ENCODE assay signal across 8 mouse cellular contexts in genomic region chr12:81630915-81631660, GRCm38 (mm10). TPM values are rescaled to one million over a fixed set of nuclear protein-coding genes. Genes with fewer than 3 reads are reported as not detected.
A peak's percentile ranks its signal among the peaks of the same experiment; 100 is the strongest.
DNase-seq lines count a peak whose midpoint lies in the region; ATAC-seq and TF ChIP-seq lines count a peak whose summit lies in the region.

Gene Ttc9 (plus strand): TSS chr12:81631249.

- no peak within 1 kb of the TSS for H3K27ac ChIP-seq in thymus, adult 2 months (ENCODE audit: control insufficient read depth, insufficient read depth, low read length)
- no peak within 1 kb of the TSS for H3K27ac ChIP-seq in heart, embryonic 11.5 days (ENCODE audit: low read depth, low read length)
- H3K27ac ChIP-seq in liver, embryonic 15.5 days (replicated peaks) = no peak within 1 kb of the TSS
- H3K27ac ChIP-seq in olfactory bulb, adult 2 months (ENCODE audit: insufficient read depth, low read depth, low read length) = no peak within 1 kb of the TSS

- H3K4me1 ChIP-seq in thymus, adult 2 months (replicated peaks; ENCODE audit: control insufficient read depth, insufficient read depth, low read length) = no peaks in the 10 kb centered on the region
- H3K4me1 ChIP-seq in heart, embryonic 11.5 days (ENCODE audit: control insufficient read depth, insufficient read depth, low read length) = 0 out of 2 replicates have a peak, but pooled peaks cover 3% of the 10 kb centered on the region
- H3K4me1 ChIP-seq in liver, embryonic 15.5 days (replicated peaks) = peaks cover 7% of the 10 kb centered on the region; the same call in 1 of the 2 replicates
- H3K4me1 ChIP-seq in olfactory bulb, adult 2 months (ENCODE audit: control insufficient read depth, insufficient read depth, low read length) = peaks cover 3% of the 10 kb centered on the region; the same call in 1 of the 2 replicates

- peak within 1 kb of the TSS; percentile 13; the same call in 1 of the 2 replicates for H3K4me3 ChIP-seq in thymus, adult 2 months (ENCODE audit: control insufficient read depth, insufficient read depth, low read length)
- H3K4me3 ChIP-seq in heart, embryonic 11.5 days (ENCODE audit: low read depth, low read length) = peak within 1 kb of the TSS; percentile 54
- H3K4me3 ChIP-seq in liver, embryonic 15.5 days (replicated peaks) = peak within 1 kb of the TSS; percentile 43
- peak within 1 kb of the TSS; percentile 59 for H3K4me3 ChIP-seq in olfactory bulb, adult 2 months (ENCODE audit: insufficient read depth, low read depth, low read length)

- H3K36me3 ChIP-seq in thymus, adult 2 months (ENCODE audit: control insufficient read depth, insufficient read depth, low read length) = no peaks in the 10 kb centered on the region
- no peaks in the 10 kb centered on the region for H3K36me3 ChIP-seq in heart, embryonic 11.5 days (ENCODE audit: control insufficient read depth, insufficient read depth, low read length)
- no peaks in the 10 kb centered on the region for H3K36me3 ChIP-seq in liver, embryonic 15.5 days (replicated peaks)

- TF ChIP-seq POLR2A in thymus, adult 2 months (IDR thresholded peaks at IDR 0.05; ENCODE audit: control insufficient read depth, extremely low read depth, insufficient read depth, low read length, poor library complexity) = no peak
- TF ChIP-seq POLR2A in olfactory bulb, adult 2 months (IDR thresholded peaks at IDR 0.05; ENCODE audit: insufficient read depth, low read depth, low read length) = peak; percentile 34; the same call in 1 of the 2 replicates

- H3K9me3 ChIP-seq in heart, embryonic 11.5 days (replicated peaks; ENCODE audit: control insufficient read depth, low read length) = no peaks in the 10 kb centered on the region
- H3K9me3 ChIP-seq in liver, embryonic 15.5 days (replicated peaks) = no peaks in the 10 kb centered on the region

- WGBS in thymus, adult 2 months = 3% methylated on average over 78 of the region's 82 CpGs
- under 1% methylated on average over 76 of the region's 82 CpGs for WGBS in heart, embryonic 11.5 days (ENCODE audit: insufficient replicate concordance)
- under 1% methylated on average over 78 of the region's 82 CpGs for WGBS in liver, embryonic 15.5 days (ENCODE audit: insufficient replicate concordance)
- under 1% methylated on average over 82 of the region's 82 CpGs for WGBS in olfactory bulb, adult 2 months

- no peak for DNase-seq in thymus, adult 2 months
- no peak for DNase-seq in thymus, adult 18-20 months
- DNase-seq in embryo, embryonic 11.5 days (ENCODE audit: low read depth, low spot score) = peak; percentile 17
- DNase-seq in kidney, postnatal 4 days = peak; percentile 54 to 66
- no peak for DNase-seq in spleen, adult 12 weeks (ENCODE audit: low spot score)

- peak within 1 kb of the TSS; percentile 82 for H3K4me2 ChIP-seq in heart, embryonic 11.5 days
- H3K4me2 ChIP-seq in liver, embryonic 15.5 days = peak within 1 kb of the TSS; percentile 63

- H3K27me3 ChIP-seq in thymus, adult 2 months (ENCODE audit: control insufficient read depth, insufficient read depth, low read length) = peaks cover 17% of the 10 kb centered on the region
- peaks cover 50% of the 10 kb centered on the region for H3K27me3 ChIP-seq in heart, embryonic 11.5 days (ENCODE audit: control insufficient read depth, insufficient read depth, low read length)
- peaks cover 64% of the 10 kb centered on the region for H3K27me3 ChIP-seq in liver, embryonic 15.5 days

- TF ChIP-seq CTCF in thymus, adult 2 months (IDR thresholded peaks at IDR 0.05; ENCODE audit: borderline replicate concordance, control insufficient read depth, extremely low read depth, insufficient read depth, low read length, poor library complexity) = no peak
- no peak for TF ChIP-seq CTCF in olfactory bulb, adult 2 months (IDR thresholded peaks at IDR 0.05; ENCODE audit: insufficient read depth, low read depth, low read length)

- H3K9ac ChIP-seq in heart, embryonic 11.5 days (ENCODE audit: low read depth, low read length) = peak within 1 kb of the TSS; percentile 69
- no peak within 1 kb of the TSS for H3K9ac ChIP-seq in liver, embryonic 15.5 days

- ATAC-seq in heart, embryonic 11.5 days (replicated peaks; ENCODE audit: insufficient number of reproducible peaks, low FRiP score, low TSS enrichment) = 0 out of 2 replicates have a peak, but pooled peaks have one; percentile 31
- no peak for ATAC-seq in liver, embryonic 15.5 days (ENCODE audit: insufficient read depth)

RNA-seq across cellular contexts. Expression of gene Ttc9, which starts in this region (rescaled TPM):
- polyA plus RNA-seq in thymus, adult 2 months (2012; rRNA removed) = 0.34 and 0.71 TPM in 2 replicates
- polyA plus RNA-seq in heart, embryonic 11.5 days (2014; fragmentation: Nextera tagmentation; extraction: Ambion mirVana) = 0.77 and 1.2 TPM in 2 replicates
- 0.20 and 0.24 TPM in 2 replicates for polyA plus RNA-seq in liver, embryonic 15.5 days (2015; fragmentation: Nextera tagmentation; extraction: Ambion mirVana)
- polyA plus RNA-seq in olfactory bulb, adult 2 months (2012; ENCODE audit: insufficient read depth, insufficient read length, low replicate concordance, missing spikeins) = not detected in 2 replicates

Comparison
In these comparisons a context has a peak if more than half of its experiments do, and no peak if none do; other contexts are left out.
1. DNase-seq: peak in embryo, embryonic 11.5 days (single experiment) and kidney, postnatal 4 days (2 of 2); none in thymus, adult 2 months (single experiment), thymus, adult 18-20 months (0 of 2) and spleen, adult 12 weeks (single experiment).
2. Peak in every context shown above with its lines, with median percentiles within 50 percentile points of each other: H3K4me3 ChIP-seq.